Mouse (Mus musculus) regulatory T cell (primary cell): ENCODE data around the gene Rbp1.

Experiments used
- in situ Hi-C: fragments of 300-600 bp; cut with MboI, MseI; formaldehyde crosslinking; loops from one replicate; pipeline ENCODE4 v1.15.1; 2025; ENCODE audit warnings: high pct_unique_total_duplicates

The Rbp1 gene

DNA sequence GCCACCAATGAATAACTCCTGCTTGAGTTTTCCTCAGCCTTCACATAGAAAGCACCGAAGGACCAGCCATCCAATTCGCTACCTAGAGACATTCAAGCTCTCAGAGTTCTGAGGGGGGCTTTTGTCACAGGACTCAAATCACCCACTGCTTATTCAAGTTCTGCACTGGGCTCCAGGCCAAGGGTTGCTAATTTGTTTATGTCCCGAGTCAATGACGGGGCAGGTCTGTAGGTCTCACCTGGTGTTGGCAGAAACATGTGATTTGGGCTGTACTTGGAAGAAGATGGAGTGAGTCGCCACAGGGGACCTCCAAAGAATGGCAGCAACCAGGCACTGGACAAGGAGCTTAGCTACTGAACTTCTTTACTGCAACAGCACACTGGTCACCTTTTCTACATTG, 68.3 kb downstream of the Rbp1 start:
- in situ Hi-C loops: loop anchor here (25.0 kb wide), 1 partner anchor 629 kb away; no protein-coding TSS in a partner anchor

DNA sequence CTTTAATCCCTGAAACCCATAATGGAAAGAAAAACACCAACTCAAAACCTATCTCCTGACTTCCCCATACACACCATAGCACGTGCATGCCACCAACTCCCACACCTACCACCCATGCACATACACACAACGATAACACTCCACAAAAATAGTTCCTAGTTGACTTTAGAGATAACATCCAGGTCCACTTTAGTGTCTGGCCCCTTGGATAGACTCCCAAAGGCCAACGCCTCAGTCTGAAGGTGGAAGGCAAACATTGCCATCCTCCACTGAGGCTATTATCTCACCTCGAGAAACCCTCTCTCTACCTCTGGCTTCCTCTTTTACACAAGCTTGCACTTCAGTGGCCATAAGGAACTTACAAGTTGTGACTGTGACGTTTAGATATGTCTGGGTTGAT, 69.5 kb downstream of the Rbp1 start:
- in situ Hi-C loops: loop anchor here (25.0 kb wide), 1 partner anchor 630 kb away; no protein-coding TSS in a partner anchor

DNA sequence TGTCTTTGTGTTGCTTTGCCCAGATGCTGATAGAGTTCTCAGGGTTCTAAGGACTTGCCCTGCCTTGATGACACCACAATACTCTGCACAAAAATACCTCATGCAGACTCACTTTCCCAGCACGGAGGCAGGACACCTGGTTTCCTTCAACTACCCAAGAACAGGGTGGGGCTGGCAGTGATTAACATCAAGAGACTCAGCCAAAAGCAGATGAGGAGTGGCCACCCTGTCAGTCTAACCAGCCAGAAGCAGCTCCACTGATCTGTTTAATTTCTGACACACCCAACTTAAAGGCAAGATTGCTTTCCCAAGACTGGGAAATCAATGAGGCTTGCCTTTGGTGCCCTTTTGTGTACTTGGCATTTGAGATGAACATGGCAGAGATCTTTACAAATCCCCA, 70.1 kb downstream of the Rbp1 start:
- in situ Hi-C loops: loop anchor here (25.0 kb wide), 1 partner anchor 631 kb away; no protein-coding TSS in a partner anchor
